Mouse (Mus musculus): ENCODE results near the gene H2afv. TPM values are rescaled to one million over a fixed set of nuclear protein-coding genes. Genes with fewer than 3 reads are reported as not detected.
"Not testable (repeated sequence)": the region's sequence is repeated elsewhere in the genome, so short reads cannot be mapped to it uniquely, and the experiment has no call there.

Gene H2afv
- polyA plus RNA-seq, 1 experiment from 2014 or later: 596 TPM

DNA sequence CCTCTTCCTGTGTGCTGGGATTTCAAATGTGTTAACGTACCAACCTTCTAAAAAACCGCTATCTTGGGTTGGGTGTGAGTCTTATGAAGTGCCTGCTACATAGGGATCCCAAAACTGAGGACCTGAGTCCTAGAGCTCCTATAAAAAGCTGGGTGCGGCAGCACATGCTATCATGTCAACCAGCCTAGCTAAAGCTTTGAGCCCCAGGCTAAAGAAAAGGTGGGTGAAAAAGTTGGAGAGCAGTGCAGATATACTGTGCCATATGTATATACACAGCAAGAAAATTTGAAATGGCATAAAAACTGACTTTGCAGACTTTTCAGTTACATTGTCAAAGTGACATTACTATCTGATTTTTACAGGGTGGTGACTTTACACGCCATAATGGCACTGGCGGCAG, 25.5 kb downstream of the H2afv start:
- Histone ChIP-seq H3K9ac (replicated peaks; ENCODE audit: low read length) (no peak overlapping the region), H3K27ac (ENCODE audit: low read length) (no peak overlapping the region), H3K4me3 (ENCODE audit: low read length) (peak overlapping the region; percentile 21), H3K4me1 (ENCODE audit: insufficient read depth, low read length) (peaks cover 22% of the 10 kb centered on the region), H3K36me3 (ENCODE audit: insufficient read depth, low read length) (peaks cover 33% of the 10 kb centered on the region), H3K4me2 (replicated peaks; ENCODE audit: low read depth, low read length) (peak overlapping the region; percentile 23; the same call in 1 of the 2 replicates), H3K27me3 (ENCODE audit: insufficient read depth, low read length) (no peaks in the 10 kb centered on the region), H3K9me3 (ENCODE audit: low read length) (no peaks in the 10 kb centered on the region)
- ATAC-seq (ENCODE audit: low FRiP score, low TSS enrichment): no peak
- WGBS: 82% methylated on average over 5 of the region's 5 CpGs

DNA sequence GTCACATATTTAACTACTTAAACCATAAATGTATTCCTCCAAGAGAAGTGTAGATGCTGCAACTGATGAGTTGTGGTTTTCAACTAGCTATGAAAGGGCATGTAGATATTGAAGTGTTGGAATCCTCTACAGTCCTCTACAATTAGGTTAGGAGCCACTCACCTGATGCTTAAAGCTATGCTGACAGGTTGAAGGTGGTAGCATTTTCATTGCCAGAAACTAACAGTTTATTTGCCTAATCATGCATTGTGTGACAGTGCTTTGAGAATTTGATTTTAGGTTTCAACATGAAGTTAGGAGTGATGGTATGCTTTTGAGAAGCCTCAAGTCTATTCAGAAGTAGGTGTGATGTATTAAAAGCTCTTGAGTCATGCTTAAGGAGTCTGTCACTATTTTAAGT, 26.8 kb downstream of the H2afv start:
- Histone ChIP-seq H3K4me2 (replicated peaks; ENCODE audit: low read depth, low read length) (peak overlapping the region; percentile 96), H3K9ac (replicated peaks; ENCODE audit: low read length) (peak overlapping the region; percentile 18; the same call in 1 of the 2 replicates), H3K9me3 (ENCODE audit: low read length) (no peaks in the 10 kb centered on the region), H3K4me3 (ENCODE audit: low read length) (peak overlapping the region; percentile 100), H3K27ac (ENCODE audit: low read length) (no peak overlapping the region), H3K36me3 (ENCODE audit: insufficient read depth, low read length) (peaks cover 25% of the 10 kb centered on the region), H3K4me1 (ENCODE audit: insufficient read depth, low read length) (peaks cover 22% of the 10 kb centered on the region), H3K27me3 (ENCODE audit: insufficient read depth, low read length) (no peaks in the 10 kb centered on the region)
- ATAC-seq (ENCODE audit: low FRiP score, low TSS enrichment): no peak

DNA sequence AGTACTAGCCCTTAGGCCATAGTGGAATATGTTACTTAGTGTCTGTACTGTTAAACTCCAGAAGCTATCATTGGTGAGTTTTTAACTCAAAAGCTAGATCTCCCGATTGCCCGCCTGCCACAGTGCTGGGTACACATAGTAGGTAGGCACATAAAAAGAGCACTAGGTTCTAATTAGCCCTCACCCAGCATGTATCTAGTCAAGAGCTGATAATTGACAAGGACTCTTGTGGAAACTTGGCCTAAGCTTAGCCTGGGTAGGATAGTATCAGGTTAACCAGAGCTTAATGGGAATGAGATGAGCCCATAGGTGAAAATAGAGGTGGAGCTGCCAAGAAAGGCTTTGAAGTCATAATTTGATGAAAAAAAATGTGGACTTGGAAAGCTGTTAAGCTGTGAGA, 27.2 kb downstream of the H2afv start:
- 32% methylated on average over 2 of the region's 2 CpGs for WGBS
- ATAC-seq (ENCODE audit: low FRiP score, low TSS enrichment): no peak

DNA sequence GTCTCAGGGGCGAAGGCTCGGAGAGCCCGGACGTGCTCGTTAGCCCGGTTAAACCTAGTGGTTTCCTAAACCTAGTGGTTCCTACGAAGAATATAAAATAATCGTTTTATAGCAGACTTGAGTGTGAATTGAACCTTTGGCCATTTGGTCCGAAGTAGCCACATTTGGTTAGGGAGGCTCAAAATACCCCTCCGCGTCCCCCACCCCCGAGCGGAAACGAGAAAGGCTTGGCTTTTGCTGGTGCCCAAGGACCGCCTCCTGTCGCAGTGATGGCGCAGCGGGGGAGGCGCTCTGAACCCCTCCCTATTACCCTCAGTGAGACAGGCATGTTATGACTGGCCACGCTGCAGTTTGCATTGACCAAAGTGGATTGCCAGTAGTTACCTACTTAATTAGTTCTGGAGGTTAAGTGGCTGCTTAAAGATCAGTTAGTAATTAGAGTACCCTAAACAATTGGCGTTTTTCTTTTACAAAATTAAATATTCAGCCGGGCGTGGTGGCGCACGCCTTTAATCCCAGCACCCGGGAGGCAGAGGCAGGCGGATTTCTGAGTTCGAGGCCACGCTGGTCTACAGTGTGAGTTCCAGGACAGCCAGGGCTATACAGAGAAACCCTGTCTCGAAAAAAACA, 27.7 kb downstream of the H2afv start:
- Histone ChIP-seq H3K27ac (ENCODE audit: low read length) (peak overlapping the region; percentile 99), H3K9me3 (ENCODE audit: low read length) (no peaks in the 10 kb centered on the region), H3K4me2 (replicated peaks; ENCODE audit: low read depth, low read length) (peak overlapping the region; percentile 96), H3K9ac (replicated peaks; ENCODE audit: low read length) (peak overlapping the region; percentile 100), H3K36me3 (ENCODE audit: insufficient read depth, low read length) (peaks cover 24% of the 10 kb centered on the region), H3K4me1 (ENCODE audit: insufficient read depth, low read length) (peaks cover 22% of the 10 kb centered on the region), H3K4me3 (ENCODE audit: low read length) (peak overlapping the region; percentile 100), H3K27me3 (ENCODE audit: insufficient read depth, low read length) (no peaks in the 10 kb centered on the region)
- WGBS: 1% methylated on average over 30 of the region's 30 CpGs
- ATAC-seq (ENCODE audit: low FRiP score, low TSS enrichment): peak; percentile 49

More for the DNA sequence above, 27.2 kb downstream of the H2afv start:
- peak overlapping the region; percentile 100 for H3K4me3 ChIP-seq (ENCODE audit: low read length)
- peaks cover 22% of the 10 kb centered on the region for H3K4me1 ChIP-seq (ENCODE audit: insufficient read depth, low read length)
- peak overlapping the region; percentile 99; the same call in 1 of the 2 replicates for H3K27ac ChIP-seq (ENCODE audit: low read length)
- peaks cover 24% of the 10 kb centered on the region for H3K36me3 ChIP-seq (ENCODE audit: insufficient read depth, low read length)
- no peaks in the 10 kb centered on the region for H3K9me3 ChIP-seq (ENCODE audit: low read length)
- H3K27me3 ChIP-seq (ENCODE audit: insufficient read depth, low read length): no peaks in the 10 kb centered on the region
- peak overlapping the region; percentile 100 for H3K9ac ChIP-seq (replicated peaks; ENCODE audit: low read length)
- peak overlapping the region; percentile 96 for H3K4me2 ChIP-seq (replicated peaks; ENCODE audit: low read depth, low read length)

DNA sequence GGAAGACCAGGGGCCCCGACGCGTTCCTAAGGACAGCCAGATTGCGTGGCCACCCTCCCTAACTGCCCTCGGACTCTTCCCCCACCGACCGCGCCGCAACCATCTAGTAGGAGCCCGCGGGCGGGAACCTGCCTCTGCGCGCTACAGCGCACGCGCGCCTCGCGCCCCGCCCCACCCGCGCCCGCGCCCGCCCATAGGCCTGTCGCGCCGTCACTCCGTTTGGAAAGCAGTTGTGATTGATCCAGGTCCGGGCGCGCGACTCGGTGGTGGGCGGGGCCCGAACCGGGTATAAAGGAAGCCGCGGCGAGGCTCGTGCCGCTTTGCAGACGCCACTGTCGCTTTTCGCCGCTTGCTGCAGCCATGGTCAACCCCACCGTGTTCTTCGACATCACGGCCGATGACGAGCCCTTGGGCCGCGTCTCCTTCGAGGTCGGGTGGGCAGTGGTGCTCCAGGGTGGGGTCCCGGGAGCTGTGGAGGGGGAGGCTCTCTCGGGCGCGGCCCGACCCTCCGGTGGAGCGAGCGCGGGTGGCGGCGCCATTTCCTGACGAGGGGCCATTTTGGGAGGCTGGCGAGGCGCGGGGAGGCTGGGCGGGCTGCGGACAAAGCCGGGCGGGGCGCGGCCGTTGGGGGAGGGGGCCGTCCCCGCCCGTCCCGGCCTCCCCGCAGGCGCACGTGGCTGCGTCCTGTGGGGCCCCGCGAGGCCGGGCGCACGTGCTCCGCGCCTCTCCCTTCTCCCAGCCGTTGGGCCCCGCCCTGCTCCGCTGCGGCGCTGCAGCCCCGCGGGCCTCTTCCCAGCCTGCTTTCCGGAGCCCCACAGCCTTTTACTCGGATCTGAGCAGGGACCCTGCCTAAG, 28.5 kb downstream of the H2afv start:
- ATAC-seq (ENCODE audit: low FRiP score, low TSS enrichment): peak; percentile 97
- peaks cover 22% of the 10 kb centered on the region for H3K4me1 ChIP-seq (ENCODE audit: insufficient read depth, low read length)
- under 1% methylated on average over 76 of the region's 102 CpGs for WGBS
- H3K9me3 ChIP-seq (ENCODE audit: low read length): no peaks in the 10 kb centered on the region
- H3K4me2 ChIP-seq (replicated peaks; ENCODE audit: low read depth, low read length): peak overlapping the region; percentile 96
- peak overlapping the region; percentile 100 for H3K9ac ChIP-seq (replicated peaks; ENCODE audit: low read length)
- peak overlapping the region; percentile 100 for H3K4me3 ChIP-seq (ENCODE audit: low read length)
- H3K27me3 ChIP-seq (ENCODE audit: insufficient read depth, low read length): no peaks in the 10 kb centered on the region
- H3K27ac ChIP-seq (ENCODE audit: low read length): peak overlapping the region; percentile 99
- H3K36me3 ChIP-seq (ENCODE audit: insufficient read depth, low read length): peaks cover 23% of the 10 kb centered on the region

DNA sequence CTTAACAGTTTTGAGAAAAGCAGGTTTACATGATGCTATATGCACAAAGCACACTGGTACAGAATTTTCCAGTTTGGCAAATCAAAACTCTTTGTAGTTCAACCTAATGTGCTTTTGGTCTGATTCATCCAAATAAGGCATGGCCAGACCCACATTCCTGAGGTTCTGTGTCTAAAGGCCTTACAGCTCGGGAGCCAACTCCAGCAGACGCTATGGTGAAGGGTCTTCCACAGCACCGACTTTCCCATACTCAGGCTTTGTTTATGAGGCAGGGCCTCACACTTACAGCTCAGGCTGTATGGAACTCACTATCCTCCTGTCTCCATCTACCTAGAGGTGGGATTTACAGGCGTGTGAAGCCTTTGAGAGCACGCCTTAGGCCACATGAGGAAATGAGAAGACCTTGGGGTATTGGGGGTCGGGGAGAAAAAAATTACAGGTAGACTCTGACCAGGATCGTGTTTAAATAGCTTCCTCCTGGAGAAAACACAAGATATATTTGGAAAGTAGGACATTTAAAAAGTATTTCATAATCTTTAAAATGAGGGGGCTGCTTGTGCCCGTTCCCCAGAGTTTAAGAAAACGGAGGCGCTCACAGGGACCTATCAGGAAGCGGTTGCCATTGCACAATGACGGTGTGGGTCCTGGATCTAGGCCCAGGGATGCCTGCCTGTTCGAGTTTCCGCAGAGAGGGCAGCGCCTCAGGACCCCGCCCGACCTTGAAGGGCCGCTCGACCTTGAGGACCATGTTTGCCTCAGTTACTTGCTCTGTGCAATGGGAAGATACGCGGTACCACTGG, 29.3 kb downstream of the H2afv start, which contains the start of gene Ppia:
Ppia (plus strand) TSS at position 693 of the 800 bp plus-strand sequence.
- Histone ChIP-seq H3K4me3 (ENCODE audit: low read length) (peak within 1 kb of the TSS; percentile 100), H3K36me3 (ENCODE audit: insufficient read depth, low read length) (peaks cover 14% of the 10 kb centered on the region), H3K9me3 (ENCODE audit: low read length) (no peaks in the 10 kb centered on the region), H3K27ac (ENCODE audit: low read length) (peak within 1 kb of the TSS; percentile 99), H3K9ac (replicated peaks; ENCODE audit: low read length) (peak within 1 kb of the TSS; percentile 100), H3K4me1 (ENCODE audit: insufficient read depth, low read length) (peaks cover 22% of the 10 kb centered on the region), H3K4me2 (replicated peaks; ENCODE audit: low read depth, low read length) (peak within 1 kb of the TSS; percentile 96), H3K27me3 (ENCODE audit: insufficient read depth, low read length) (no peaks in the 10 kb centered on the region)
- peak; percentile 59; the same call in 1 of the 2 replicates for ATAC-seq (ENCODE audit: low FRiP score, low TSS enrichment)
- 7% methylated on average over 21 of the region's 21 CpGs for WGBS

DNA sequence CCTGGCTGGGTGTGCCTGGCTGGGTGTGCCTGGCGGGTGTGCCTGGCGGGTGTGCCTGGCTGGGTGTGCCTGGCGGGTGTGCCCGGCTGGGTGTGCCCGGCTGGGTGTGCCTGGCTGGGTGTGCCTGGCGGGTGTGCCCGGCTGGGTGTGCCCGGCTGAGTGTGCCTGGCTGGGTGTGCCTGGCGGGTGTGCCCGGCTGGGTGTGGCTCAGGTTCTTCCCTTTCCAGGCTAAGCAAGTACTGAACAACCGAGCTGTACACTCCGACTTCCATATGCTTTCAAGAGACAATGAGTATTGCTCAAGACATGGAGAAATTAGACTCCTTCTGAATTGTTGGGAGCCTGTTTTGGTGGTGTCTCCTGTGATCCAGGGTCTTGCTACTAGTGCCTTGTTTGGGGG, 31.0 kb downstream of the H2afv start:
- no peak for ATAC-seq (ENCODE audit: low FRiP score, low TSS enrichment)
- Histone ChIP-seq H3K4me3 (ENCODE audit: low read length) (no peak overlapping the region), H3K4me1 (ENCODE audit: insufficient read depth, low read length) (peaks cover 17% of the 10 kb centered on the region), H3K36me3 (ENCODE audit: insufficient read depth, low read length) (peaks cover under 1% of the 10 kb centered on the region; the same call in 1 of the 2 replicates), H3K9ac (replicated peaks; ENCODE audit: low read length) (no peak overlapping the region), H3K9me3 (ENCODE audit: low read length) (no peaks in the 10 kb centered on the region), H3K27ac (ENCODE audit: low read length) (no peak overlapping the region), H3K4me2 (replicated peaks; ENCODE audit: low read depth, low read length) (no peak overlapping the region), H3K27me3 (ENCODE audit: insufficient read depth, low read length) (no peaks in the 10 kb centered on the region)
- WGBS: 96% methylated on average over 11 of the region's 12 CpGs

DNA sequence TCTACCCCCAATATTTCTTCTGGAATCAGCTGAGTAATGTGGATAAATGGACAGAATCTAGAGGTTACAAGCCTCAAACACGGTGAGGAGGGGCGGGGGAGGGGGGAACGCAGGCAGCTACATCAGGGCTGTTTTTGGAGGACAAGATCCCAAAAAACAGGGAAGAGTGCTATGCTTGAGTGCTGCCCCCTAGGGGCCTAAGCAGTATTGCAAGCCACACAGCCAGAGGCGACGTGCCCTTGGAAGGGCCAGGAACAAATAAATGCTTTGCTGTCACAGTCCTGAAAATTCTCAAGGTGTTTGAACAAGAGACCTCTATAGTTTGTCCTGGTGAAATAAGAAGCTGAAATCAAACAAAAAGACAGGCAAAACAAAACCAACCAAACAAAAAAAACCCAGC, 32.6 kb downstream of the H2afv start:
- Histone ChIP-seq H3K9me3 (ENCODE audit: low read length) (no peaks in the 10 kb centered on the region), H3K4me2 (replicated peaks; ENCODE audit: low read depth, low read length) (no peak overlapping the region)

DNA sequence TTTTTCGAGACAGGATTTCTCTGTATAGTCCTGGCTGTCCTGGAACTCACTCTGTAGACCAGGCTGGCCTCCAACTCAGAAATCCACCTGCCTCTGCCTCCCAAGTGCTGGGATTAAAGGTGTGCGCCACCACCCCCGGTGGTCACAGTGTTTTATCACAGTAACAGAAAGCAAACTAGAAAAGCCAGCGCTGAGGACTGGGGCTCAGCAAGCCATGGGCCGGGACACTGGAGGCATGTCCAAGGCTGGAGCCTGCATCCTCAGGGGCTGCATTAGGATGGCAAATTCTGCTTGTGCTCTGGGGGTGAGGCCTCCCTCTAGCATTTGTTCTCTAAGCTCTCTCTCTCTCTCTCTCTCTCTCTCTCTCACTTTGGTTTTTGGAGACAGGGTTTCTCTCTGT, 33.5 kb downstream of the H2afv start:
- H3K4me3 ChIP-seq (ENCODE audit: low read length); H3K9me3 ChIP-seq (ENCODE audit: low read length); H3K27me3 ChIP-seq (ENCODE audit: insufficient read depth, low read length); H3K27ac ChIP-seq (ENCODE audit: low read length); H3K9ac ChIP-seq (replicated peaks; ENCODE audit: low read length); ATAC-seq (ENCODE audit: low FRiP score, low TSS enrichment); H3K36me3 ChIP-seq (ENCODE audit: insufficient read depth, low read length); H3K4me2 ChIP-seq (replicated peaks; ENCODE audit: low read depth, low read length): not testable (repeated sequence)
- 89% methylated on average over 5 of the region's 5 CpGs for WGBS
- H3K4me1 ChIP-seq (ENCODE audit: insufficient read depth, low read length): peaks cover 27% of the 10 kb centered on the region

More for the DNA sequence above, 32.6 kb downstream of the H2afv start:
- Histone ChIP-seq H3K36me3 (ENCODE audit: insufficient read depth, low read length) (no peaks in the 10 kb centered on the region), H3K27ac (ENCODE audit: low read length) (no peak overlapping the region), H3K4me1 (ENCODE audit: insufficient read depth, low read length) (peaks cover 18% of the 10 kb centered on the region), H3K27me3 (ENCODE audit: insufficient read depth, low read length) (no peaks in the 10 kb centered on the region), H3K4me3 (ENCODE audit: low read length) (no peak overlapping the region), H3K9ac (replicated peaks; ENCODE audit: low read length) (no peak overlapping the region)
- 7% methylated on average over 5 of the region's 5 CpGs for WGBS
- no peak for ATAC-seq (ENCODE audit: low FRiP score, low TSS enrichment)

All from kidney, embryonic 16.5 days (tissue).